Mouse (Mus musculus) heart, embryonic 15.5 days (tissue): Measurements from ENCODE around the gene Kcnip4. TPM values are rescaled to one million over a fixed set of nuclear protein-coding genes. Genes with fewer than 3 reads are reported as not detected.

Experiments
- ATAC-seq: fragments of 200-750 bp; cut with Nextera tagmentation; replicated peaks from 2 replicates; pipeline ENCODE4 v1.8.0; 2017; ENCODE audit warnings: low read depth, moderate TSS enrichment; ENCODE audit not compliant: insufficient number of reproducible peaks, insufficient read depth, low FRiP score
- H3K27ac ChIP-seq: fragments of 300-500 bp; sonication (generic); 2 replicates; pipeline ENCODE4 v1.5.1; 2015; ENCODE audit warnings: mild to moderate bottlenecking, inconsistent platforms
- H3K27me3 ChIP-seq: fragments of 300-500 bp; sonication (generic); 2 replicates; pipeline ENCODE4 v1.6.1; 2015; ENCODE audit warnings: inconsistent platforms
- H3K36me3 ChIP-seq: fragments of 300-500 bp; sonication (generic); 2 replicates; pipeline ENCODE4 v1.6.1; 2015; ENCODE audit warnings: mild to moderate bottlenecking, inconsistent platforms
- H3K4me1 ChIP-seq: fragments of 300-500 bp; sonication (generic); replicated peaks from 2 replicates; pipeline ENCODE4 v1.6.1; 2015; ENCODE audit warnings: inconsistent platforms
- H3K4me2 ChIP-seq: fragments of 300-500 bp; sonication (generic); 2 replicates; pipeline ENCODE4 v1.6.1; 2015; ENCODE audit warnings: inconsistent platforms, mild to moderate bottlenecking, moderate library complexity
- H3K4me3 ChIP-seq: fragments of 300-500 bp; sonication (generic); 2 replicates; pipeline ENCODE4 v1.5.1; 2015; ENCODE audit warnings: mild to moderate bottlenecking, inconsistent platforms
- H3K9ac ChIP-seq: fragments of 300-500 bp; sonication (generic); 2 replicates; pipeline ENCODE4 v1.6.1; 2015; ENCODE audit warnings: mild to moderate bottlenecking, inconsistent platforms
- H3K9me3 ChIP-seq: fragments of 300-500 bp; sonication (generic); replicated peaks from 2 replicates; pipeline ENCODE4 v1.6.1; 2016; ENCODE audit warnings: inconsistent platforms
- WGBS: fragments of 180-500 bp; shearing (Covaris S2); methylation state at CpG from one replicate; pipeline ENCODE4 v1.1.7; 2015; ENCODE audit warnings: mixed read lengths; 5-methylcytosine and 5-hydroxymethylcytosine counted together
- polyA plus RNA-seq: library from polyadenylated mRNA; unstranded; fragments of >200 nt; fragmentation: Nextera tagmentation; extraction: Ambion mirVana; gene quantifications from 2 replicates; pipeline ENCODE4 v1.2.1, GENCODE M21; 2015

The Kcnip4 gene
- polyA plus RNA-seq, 1 experiment from 2014 or later = 0.45 TPM

DNA sequence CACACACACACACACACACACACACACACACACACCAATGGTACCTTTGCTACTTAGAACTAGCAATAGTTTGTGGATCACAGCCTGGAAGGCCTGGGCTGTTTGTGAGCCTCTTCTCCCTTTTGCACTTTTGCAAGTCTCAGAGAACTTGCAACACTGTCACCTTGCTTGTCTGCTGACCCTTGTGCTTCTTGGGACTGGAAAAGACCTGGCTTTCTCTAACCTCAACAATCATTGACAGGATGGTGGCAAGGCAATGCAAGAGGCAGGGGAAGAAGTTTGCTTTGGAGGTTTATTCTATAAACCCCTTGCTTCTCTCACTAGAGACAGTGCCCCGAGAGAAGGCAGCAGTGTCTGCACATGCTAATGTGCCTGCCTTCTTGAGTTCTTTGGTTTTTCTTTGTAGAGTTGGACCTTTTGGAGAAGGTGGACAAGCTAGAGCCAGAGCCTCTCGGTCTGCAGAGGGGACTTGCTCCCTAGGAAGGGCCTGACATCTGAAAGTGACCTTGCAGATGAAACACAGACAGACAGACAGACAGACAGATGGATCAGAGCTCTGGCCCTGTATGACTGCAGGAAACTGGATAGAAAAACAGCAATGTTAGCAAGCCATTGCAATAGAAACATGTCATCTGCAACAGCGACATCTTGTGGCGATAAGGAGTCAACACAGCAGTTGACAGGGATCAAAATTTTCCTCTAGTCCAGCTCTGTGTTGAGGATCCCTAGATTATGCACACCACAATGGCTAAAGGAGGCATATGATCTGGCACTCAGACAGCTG, 174.4 kb downstream of the Kcnip4 start:
- Histone ChIP-seq H3K4me1 (no peaks in the 10 kb centered on the region), H3K27ac (no peak overlapping the region), H3K4me3 (no peak overlapping the region), H3K27me3 (no peaks in the 10 kb centered on the region), H3K9ac (no peak overlapping the region), H3K9me3 (no peaks in the 10 kb centered on the region), H3K36me3 (no peaks in the 10 kb centered on the region), H3K4me2 (no peak overlapping the region)
- 24% methylated on average over 4 of the region's 4 CpGs for WGBS
- ATAC-seq = no peak; the same call in 1 of the 2 replicates

DNA sequence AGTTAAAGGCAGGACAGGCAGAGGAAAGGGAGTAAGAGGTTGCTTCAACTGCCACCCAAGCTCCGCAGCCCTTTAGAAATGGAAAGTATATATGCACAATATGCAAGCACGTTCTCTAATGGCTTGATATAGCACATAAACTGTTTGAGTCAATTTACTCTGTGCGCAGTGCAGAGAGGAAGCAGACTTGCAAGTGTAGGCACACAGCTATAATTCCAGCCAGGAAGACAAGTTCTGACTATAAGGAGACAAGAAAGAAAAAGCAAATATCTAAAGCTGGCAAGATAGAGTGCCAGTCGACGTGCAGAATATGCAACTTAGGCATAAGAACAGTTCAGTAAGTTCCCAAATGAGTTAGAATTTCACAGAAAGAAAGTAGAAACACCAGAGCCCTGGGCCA, 175.2 kb downstream of the Kcnip4 start:
- no peak overlapping the region for H3K4me3 ChIP-seq
- no peak overlapping the region for H3K4me2 ChIP-seq
- WGBS = 76% methylated on average over 5 of the region's 5 CpGs
- no peaks in the 10 kb centered on the region for H3K27me3 ChIP-seq
- H3K9me3 ChIP-seq = no peaks in the 10 kb centered on the region
- H3K27ac ChIP-seq = no peak overlapping the region
- no peaks in the 10 kb centered on the region for H3K4me1 ChIP-seq
- no peak for ATAC-seq
- H3K36me3 ChIP-seq = no peaks in the 10 kb centered on the region
- no peak overlapping the region for H3K9ac ChIP-seq

GRCm38 (mm10) chr5:49348511-49348910, 176.2 kb downstream of the Kcnip4 start:
- Histone ChIP-seq H3K9me3 (no peaks in the 10 kb centered on the region), H3K27me3 (no peaks in the 10 kb centered on the region), H3K9ac (no peak overlapping the region), H3K36me3 (no peaks in the 10 kb centered on the region), H3K27ac (no peak overlapping the region), H3K4me3 (no peak overlapping the region), H3K4me1 (no peaks in the 10 kb centered on the region), H3K4me2 (no peak overlapping the region)
- no peak for ATAC-seq
- 76% methylated on average over 5 of the region's 5 CpGs for WGBS

- no peaks in the 10 kb centered on the region for H3K27me3 ChIP-seq
- H3K4me2 ChIP-seq = no peak overlapping the region
- 78% methylated on average over 1 of the region's 1 CpGs for WGBS
- no peak overlapping the region for H3K27ac ChIP-seq
- H3K9ac ChIP-seq = no peak overlapping the region
- H3K4me3 ChIP-seq = no peak overlapping the region
- H3K9me3 ChIP-seq = no peaks in the 10 kb centered on the region
- no peak for ATAC-seq
- H3K4me1 ChIP-seq = no peaks in the 10 kb centered on the region
- no peaks in the 10 kb centered on the region for H3K36me3 ChIP-seq
These were observed 180.1 kb downstream of the Kcnip4 start for GRCm38 (mm10) chr5:49344606-49345005.

GRCm38 (mm10) chr5:49337164-49337563, 187.5 kb downstream of the Kcnip4 start:
- Histone ChIP-seq H3K27ac (no peak overlapping the region), H3K36me3 (no peaks in the 10 kb centered on the region), H3K9ac (no peak overlapping the region), H3K9me3 (no peaks in the 10 kb centered on the region), H3K4me1 (no peaks in the 10 kb centered on the region), H3K27me3 (no peaks in the 10 kb centered on the region), H3K4me2 (no peak overlapping the region), H3K4me3 (no peak overlapping the region)
- WGBS = 58% methylated on average over 2 of the region's 2 CpGs
- ATAC-seq = no peak

DNA sequence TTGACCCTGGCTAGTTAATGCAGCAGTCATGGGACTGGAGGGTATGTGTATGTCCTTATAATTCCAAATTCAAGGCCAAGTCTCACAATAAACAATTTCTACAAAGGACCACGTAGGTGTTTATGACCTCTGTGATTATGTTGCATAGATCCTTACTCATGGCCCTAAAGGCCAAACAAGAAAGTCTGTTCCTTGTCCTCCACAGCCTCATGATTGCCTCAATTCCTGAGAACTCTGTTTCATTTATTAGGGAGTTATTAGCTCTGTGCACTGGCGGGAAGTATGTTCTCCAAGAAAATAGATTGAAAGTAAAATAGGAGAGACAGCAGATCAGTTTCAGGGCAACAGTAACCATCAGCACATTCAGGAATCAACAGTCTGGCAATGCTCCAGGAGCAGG, 191.6 kb downstream of the Kcnip4 start:
- 79% methylated on average over 2 of the region's 2 CpGs for WGBS
- Histone ChIP-seq H3K27ac (no peak overlapping the region), H3K9me3 (no peaks in the 10 kb centered on the region), H3K4me1 (no peaks in the 10 kb centered on the region), H3K4me2 (no peak overlapping the region), H3K9ac (no peak overlapping the region), H3K4me3 (no peak overlapping the region), H3K27me3 (no peaks in the 10 kb centered on the region), H3K36me3 (no peaks in the 10 kb centered on the region)
- no peak for ATAC-seq

DNA sequence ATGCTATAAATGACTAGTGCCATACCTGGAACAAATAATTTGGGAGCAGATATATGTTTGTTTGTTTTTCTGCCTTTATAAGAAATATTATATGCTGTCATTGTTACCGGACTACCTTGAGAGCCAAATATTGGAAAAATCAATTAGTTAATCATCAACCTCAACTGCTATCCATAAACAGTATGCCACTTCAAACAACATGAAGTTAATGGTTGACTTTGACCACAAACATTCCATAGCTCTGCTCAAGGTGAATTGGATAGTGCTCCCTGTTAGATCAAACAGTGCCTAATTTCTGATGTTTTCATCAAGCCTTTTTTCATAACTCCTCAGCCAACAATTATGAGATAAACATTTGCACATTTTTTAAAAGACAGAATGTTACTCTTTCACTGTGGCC, 195.7 kb downstream of the Kcnip4 start:
- H3K9ac ChIP-seq = no peak overlapping the region
- 91% methylated on average over 1 of the region's 1 CpGs for WGBS
- no peaks in the 10 kb centered on the region for H3K9me3 ChIP-seq
- H3K4me3 ChIP-seq = no peak overlapping the region
- no peaks in the 10 kb centered on the region for H3K27me3 ChIP-seq
- no peaks in the 10 kb centered on the region for H3K4me1 ChIP-seq
- H3K27ac ChIP-seq = no peak overlapping the region
- H3K36me3 ChIP-seq = no peaks in the 10 kb centered on the region
- no peak for ATAC-seq
- H3K4me2 ChIP-seq = no peak overlapping the region

DNA sequence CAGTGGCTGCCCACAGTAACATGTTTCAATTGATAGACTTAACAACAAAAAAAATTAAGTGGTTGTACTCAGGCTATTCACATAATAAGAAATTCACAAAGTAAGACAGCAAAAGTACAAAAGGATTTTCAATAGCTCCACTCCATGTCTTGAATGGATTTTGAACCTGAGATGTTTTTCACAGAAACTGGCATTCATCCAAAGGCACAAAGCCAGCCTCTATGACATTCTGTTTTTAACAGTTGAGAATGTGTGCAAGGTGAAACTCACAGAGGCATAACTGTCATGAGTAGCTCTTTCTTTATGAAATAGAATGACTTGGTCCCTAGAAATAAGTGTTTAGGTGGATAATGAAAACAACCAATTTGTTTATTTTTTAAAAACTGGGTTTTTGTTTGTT, 206.0 kb downstream of the Kcnip4 start:
- H3K27me3 ChIP-seq = no peaks in the 10 kb centered on the region
- H3K36me3 ChIP-seq = no peaks in the 10 kb centered on the region
- no peaks in the 10 kb centered on the region for H3K4me1 ChIP-seq
- H3K4me3 ChIP-seq = no peak overlapping the region
- no peaks in the 10 kb centered on the region for H3K9me3 ChIP-seq
- no peak overlapping the region for H3K9ac ChIP-seq
- H3K4me2 ChIP-seq = no peak overlapping the region
- ATAC-seq = no peak
- H3K27ac ChIP-seq = no peak overlapping the region

DNA sequence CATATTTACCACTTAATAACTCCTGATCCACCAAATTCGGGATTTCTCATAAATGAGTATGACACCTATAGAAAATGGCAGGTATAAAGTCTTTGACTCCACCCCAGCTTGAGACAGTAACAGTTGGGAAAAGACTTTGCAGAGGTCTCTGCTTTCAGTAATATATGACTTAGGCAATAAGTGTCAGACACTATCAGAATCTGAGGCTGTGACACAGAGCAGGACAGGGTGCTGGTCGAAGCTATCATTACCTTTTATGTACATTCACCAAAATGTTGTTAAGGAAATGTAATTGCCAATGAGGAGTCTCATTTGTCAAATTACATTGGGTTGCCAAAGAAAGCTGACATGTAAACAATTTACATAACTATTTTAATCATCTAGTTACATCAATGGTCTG, 206.8 kb downstream of the Kcnip4 start:
- 59% methylated on average over 2 of the region's 2 CpGs for WGBS
- Histone ChIP-seq H3K4me1 (no peaks in the 10 kb centered on the region), H3K9me3 (no peaks in the 10 kb centered on the region), H3K4me2 (no peak overlapping the region), H3K27me3 (no peaks in the 10 kb centered on the region), H3K27ac (no peak overlapping the region), H3K4me3 (no peak overlapping the region), H3K36me3 (no peaks in the 10 kb centered on the region), H3K9ac (no peak overlapping the region)
- ATAC-seq = no peak

DNA sequence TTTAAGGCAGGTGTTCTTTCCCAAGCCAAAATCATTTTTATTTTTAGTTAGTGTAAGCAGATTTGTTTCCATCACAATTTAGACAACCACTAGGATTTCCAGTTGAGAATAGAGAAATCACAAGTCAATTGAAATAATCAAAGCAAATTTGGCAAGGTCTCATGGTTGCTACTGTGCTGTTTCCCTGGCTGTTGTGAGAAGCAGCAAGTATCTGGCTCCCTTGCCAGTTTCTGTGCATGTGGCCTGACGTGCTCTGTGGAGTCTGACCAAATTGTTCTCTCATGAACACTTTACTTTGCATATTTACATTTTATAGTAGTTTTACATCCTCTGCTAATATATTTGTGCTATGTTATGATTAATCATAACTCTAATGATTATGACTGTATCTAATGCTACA, 217.9 kb downstream of the Kcnip4 start:
- Histone ChIP-seq H3K4me2 (no peak overlapping the region), H3K9ac (no peak overlapping the region), H3K27ac (no peak overlapping the region), H3K36me3 (no peaks in the 10 kb centered on the region), H3K4me3 (no peak overlapping the region), H3K27me3 (no peaks in the 10 kb centered on the region), H3K9me3 (no peaks in the 10 kb centered on the region), H3K4me1 (no peaks in the 10 kb centered on the region)
- no peak for ATAC-seq
- WGBS = 79% methylated on average over 1 of the region's 1 CpGs

DNA sequence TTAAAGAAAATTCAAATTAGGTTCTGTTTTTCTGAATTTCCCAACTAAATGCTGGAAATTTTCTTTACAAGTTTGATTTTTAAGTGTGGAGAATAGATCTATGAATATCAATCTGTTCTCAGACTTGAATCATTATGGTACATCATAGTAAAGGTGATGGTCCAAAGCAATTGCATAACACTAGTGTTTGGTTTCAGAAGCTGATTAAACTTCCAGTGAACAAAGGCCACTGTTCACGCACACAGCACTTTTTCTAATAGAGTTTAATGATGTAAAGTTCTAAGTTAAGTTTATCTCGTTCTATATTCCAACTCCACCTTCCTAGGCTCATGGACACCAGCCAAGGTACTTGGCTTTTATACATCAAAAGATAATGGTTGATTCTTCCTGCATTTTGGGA, 219.4 kb downstream of the Kcnip4 start:
- Histone ChIP-seq H3K27me3 (no peaks in the 10 kb centered on the region), H3K4me1 (no peaks in the 10 kb centered on the region), H3K9me3 (no peaks in the 10 kb centered on the region), H3K4me3 (no peak overlapping the region), H3K36me3 (no peaks in the 10 kb centered on the region), H3K4me2 (no peak overlapping the region), H3K9ac (no peak overlapping the region), H3K27ac (no peak overlapping the region)
- no peak for ATAC-seq
- 53% methylated on average over 2 of the region's 2 CpGs for WGBS

- WGBS = 66% methylated on average over 4 of the region's 4 CpGs
These were observed 226.1 kb downstream of the Kcnip4 start for GRCm38 (mm10) chr5:49298654-49299053.

More at GRCm38 (mm10) chr5:49298654-49299053, 226.1 kb downstream of the Kcnip4 start:
- Histone ChIP-seq H3K27ac (no peak overlapping the region), H3K4me1 (no peaks in the 10 kb centered on the region), H3K9me3 (no peaks in the 10 kb centered on the region), H3K4me3 (no peak overlapping the region), H3K9ac (no peak overlapping the region), H3K27me3 (no peaks in the 10 kb centered on the region), H3K4me2 (no peak overlapping the region), H3K36me3 (no peaks in the 10 kb centered on the region)
- no peak for ATAC-seq
